In genomic region chrX:17319126-17319583, GRCm38 (mm10) we compare ENCODE assay signal across 9 mouse cellular contexts. TPM values are rescaled to one million over a fixed set of nuclear protein-coding genes. Genes with fewer than 3 reads are reported as not detected.
DNase-seq lines count a peak whose midpoint lies in the region; ATAC-seq and TF ChIP-seq lines count a peak whose summit lies in the region.
"Had no signal": no experiment of that assay in that cellular context is flagged by ENCODE, and none has a peak within 500 bp of the region (broad histone marks: within the 10 kb centered on the region; RNA-seq: fewer than 3 reads in every experiment).

TSS of gene Efhc2 (minus strand) at chrX:17319368.

- H3K4me1 ChIP-seq in heart, postnatal 0 days (ENCODE audit: control insufficient read depth, insufficient read depth) = no peaks in the 10 kb centered on the region
- H3K4me1 ChIP-seq in limb, embryonic 11.5 days (ENCODE audit: control insufficient read depth, insufficient read depth, low read length) = no peaks in the 10 kb centered on the region
- H3K4me1 ChIP-seq in midbrain, embryonic 16.5 days (ENCODE audit: control insufficient read depth, insufficient read depth, low read length) = peaks cover 4% of the 10 kb centered on the region

- peak within 1 kb of the TSS; percentile 42 for H3K4me3 ChIP-seq in heart, postnatal 0 days (ENCODE audit: low read depth, low read length)
- H3K4me3 ChIP-seq in limb, embryonic 11.5 days (ENCODE audit: low read depth, low read length) = peak within 1 kb of the TSS; percentile 30
- peak within 1 kb of the TSS; percentile 43 for H3K4me3 ChIP-seq in midbrain, embryonic 16.5 days (ENCODE audit: low read depth, low read length)
- H3K4me3 ChIP-seq: erythroblast, embryonic 14.5 days had no signal

- H3K27me3 ChIP-seq in heart, postnatal 0 days (ENCODE audit: control insufficient read depth, insufficient read depth, low read length) = no peaks in the 10 kb centered on the region
- no peaks in the 10 kb centered on the region for H3K27me3 ChIP-seq in limb, embryonic 11.5 days (ENCODE audit: control insufficient read depth, insufficient read depth, low read length)
- H3K27me3 ChIP-seq in midbrain, embryonic 16.5 days (ENCODE audit: control insufficient read depth, insufficient read depth, low read depth, low read length) = no peaks in the 10 kb centered on the region

- 18% methylated on average over 14 of the region's 19 CpGs for WGBS in heart, postnatal 0 days
- WGBS in limb, embryonic 11.5 days = 8% methylated on average over 13 of the region's 19 CpGs
- WGBS in midbrain, embryonic 16.5 days = 20% methylated on average over 13 of the region's 19 CpGs

- TF ChIP-seq EP300 in heart, postnatal 0 days (IDR thresholded peaks at IDR 0.05; ENCODE audit: low read depth) = no peak

- no peaks in the 10 kb centered on the region for H3K9me3 ChIP-seq in heart, postnatal 0 days (replicated peaks; ENCODE audit: control insufficient read depth, low read length)
- no peaks in the 10 kb centered on the region for H3K9me3 ChIP-seq in limb, embryonic 11.5 days (ENCODE audit: control insufficient read depth, low read length)
- H3K9me3 ChIP-seq in midbrain, embryonic 16.5 days (replicated peaks; ENCODE audit: control insufficient read depth, low read length, poor library complexity, severe bottlenecking) = no peaks in the 10 kb centered on the region

- H3K27ac ChIP-seq in heart, postnatal 0 days (ENCODE audit: low read depth) = no peak within 1 kb of the TSS
- no peak within 1 kb of the TSS for H3K27ac ChIP-seq in limb, embryonic 11.5 days (replicated peaks; ENCODE audit: low read depth, low read length)
- peak within 1 kb of the TSS; percentile 49; the same call in 1 of the 2 replicates for H3K27ac ChIP-seq in midbrain, embryonic 16.5 days (ENCODE audit: low read length)

- peak; percentile 70 for ATAC-seq in frontal cortex, adult (ENCODE audit: low TSS enrichment)
- ATAC-seq in heart, postnatal 0 days (ENCODE audit: insufficient read depth, low read depth) = no peak
- ATAC-seq in limb, embryonic 11.5 days (ENCODE audit: insufficient number of reproducible peaks, low FRiP score, low TSS enrichment, low read depth) = no peak
- peak; percentile 86 for ATAC-seq in midbrain, embryonic 16.5 days

- no peak within 1 kb of the TSS; the same call in 1 of the 2 replicates for H3K9ac ChIP-seq in heart, postnatal 0 days (replicated peaks; ENCODE audit: low read depth, low read length)
- H3K9ac ChIP-seq in limb, embryonic 11.5 days (ENCODE audit: low read length) = no peak within 1 kb of the TSS
- H3K9ac ChIP-seq in midbrain, embryonic 16.5 days (ENCODE audit: low read depth, low read length) = peak within 1 kb of the TSS; percentile 61

- no peak for DNase-seq in frontal cortex, postnatal 10 days (ENCODE audit: low spot score in 2 of 2)
- peak; percentile 14 for DNase-seq in CD4-positive, CD25-positive, alpha-beta regulatory T cell, adult 2 months (ENCODE audit: low read depth, low spot score)
- peak; percentile 46 to 52 for DNase-seq in cerebellum, postnatal 25 days
- no peak for DNase-seq in heart, postnatal 0 days (ENCODE audit: low spot score)
- peak; percentile 32 for DNase-seq in limb, embryonic 11.5 days (ENCODE audit: low spot score)
- DNase-seq in gastrocnemius, adult 18-20 months (ENCODE audit: low spot score) = no peak

- TF ChIP-seq CTCF in heart, postnatal 0 days (IDR thresholded peaks at IDR 0.05; ENCODE audit: low read depth) = no peak

- H3K4me2 ChIP-seq in heart, postnatal 0 days (ENCODE audit: low read depth, low read length) = peak within 1 kb of the TSS; percentile 71
- peak within 1 kb of the TSS; percentile 46; the same call in 1 of the 2 replicates for H3K4me2 ChIP-seq in limb, embryonic 11.5 days (ENCODE audit: low read depth, severe bottlenecking)
- H3K4me2 ChIP-seq in midbrain, embryonic 16.5 days (ENCODE audit: low read length) = peak within 1 kb of the TSS; percentile 67

- no peaks in the 10 kb centered on the region for H3K36me3 ChIP-seq in heart, postnatal 0 days (replicated peaks; ENCODE audit: control insufficient read depth, insufficient read depth, low read length)
- H3K36me3 ChIP-seq in limb, embryonic 11.5 days (ENCODE audit: control insufficient read depth, insufficient read depth, low read length) = no peaks in the 10 kb centered on the region
- no peaks in the 10 kb centered on the region for H3K36me3 ChIP-seq in midbrain, embryonic 16.5 days (ENCODE audit: control insufficient read depth, insufficient read depth, low read length)

RNA-seq across cellular contexts. Expression of gene Efhc2, which starts in this region (rescaled TPM):
- 0.42 and 0.62 TPM in 2 replicates for total RNA-seq in heart, postnatal 0 days (2014; rRNA removed; ENCODE audit: low replicate concordance)
- 0.34 and 0.38 TPM in 2 replicates for polyA plus RNA-seq in heart, postnatal 0 days (2015; fragmentation: Nextera tagmentation; extraction: Ambion mirVana)
- polyA plus RNA-seq in limb, embryonic 11.5 days (2014; fragmentation: Nextera tagmentation; extraction: Ambion mirVana) = 0.24 and 0.36 TPM in 2 replicates
- polyA plus RNA-seq in midbrain, embryonic 16.5 days (2015; fragmentation: Nextera tagmentation; extraction: Ambion mirVana) = 2.2 and 2.8 TPM in 2 replicates
- under 1 TPM; 0.36 to 0.39 TPM for total RNA-seq in gastrocnemius, adult 18-20 months (2021)
- polyA plus RNA-seq: erythroblast, embryonic 14.5 days had no signal

Comparison
In these comparisons a context has a peak if more than half of its experiments do, and no peak if none do; other contexts are left out.
1. Peak in DNase-seq, H3K4me3 ChIP-seq and H3K4me2 ChIP-seq in limb, embryonic 11.5 days; RNA of the gene not detected or under 1 TPM.
2. ATAC-seq: peak in frontal cortex, adult (single experiment) and midbrain, embryonic 16.5 days (single experiment); none in heart, postnatal 0 days (single experiment) and limb, embryonic 11.5 days (single experiment).
3. DNase-seq: peak in CD4-positive, CD25-positive, alpha-beta regulatory T cell, adult 2 months (single experiment) and cerebellum, postnatal 25 days (2 of 2); none in frontal cortex, postnatal 10 days (0 of 2), heart, postnatal 0 days (single experiment) and gastrocnemius, adult 18-20 months (single experiment).
4. Peak in every context shown above with its lines, with median percentiles within 50 percentile points of each other: H3K4me2 ChIP-seq and H3K4me3 ChIP-seq.